Mouse (Mus musculus): ENCODE results near the gene Ppp1r3d. TPM values are rescaled to one million over a fixed set of nuclear protein-coding genes. Genes with fewer than 3 reads are reported as not detected.

The Ppp1r3d gene
- polyA plus RNA-seq, 1 experiment: 1.1 TPM

GRCm38 (mm10) chr2:178416427-178416826 lies 2.2 kb upstream of the Ppp1r3d start:
- TF ChIP-seq CTCF (IDR thresholded peaks at IDR 0.05; ENCODE audit: extremely low read depth, insufficient read length, insufficient replicate concordance, low read depth, low read length) (no peak), POLR2A (IDR thresholded peaks at IDR 0.05; ENCODE audit: low read depth, low read length) (no peak)
- 0 out of 2 replicates have a peak overlapping the region, but pooled peaks have one; percentile 23 for H3K27ac ChIP-seq (ENCODE audit: insufficient read depth, low read depth, low read length)
- H3K4me3 ChIP-seq (ENCODE audit: low read depth, low read length): no peak overlapping the region
- H3K36me3 ChIP-seq (ENCODE audit: control insufficient read depth, insufficient read depth, low read length): no peaks in the 10 kb centered on the region
- H3K4me1 ChIP-seq (ENCODE audit: control insufficient read depth, insufficient read depth, insufficient read length, low read length): peaks cover 9% of the 10 kb centered on the region
- H3K27me3 ChIP-seq (ENCODE audit: control insufficient read depth, insufficient read depth, low read length): 0 out of 2 replicates have a peak, but pooled peaks cover 7% of the 10 kb centered on the region
- 58% methylated on average over 13 of the region's 13 CpGs for WGBS

- Histone ChIP-seq H3K4me1 (ENCODE audit: control insufficient read depth, insufficient read depth, insufficient read length, low read length) (peaks cover 9% of the 10 kb centered on the region), H3K4me3 (ENCODE audit: low read depth, low read length) (peak overlapping the region; percentile 78; the same call in 1 of the 2 replicates), H3K36me3 (ENCODE audit: control insufficient read depth, insufficient read depth, low read length) (no peaks in the 10 kb centered on the region), H3K27ac (ENCODE audit: insufficient read depth, low read depth, low read length) (no peak overlapping the region), H3K27me3 (ENCODE audit: control insufficient read depth, insufficient read depth, low read length) (0 out of 2 replicates have a peak, but pooled peaks cover 7% of the 10 kb centered on the region)
- no peak for TF ChIP-seq CTCF (IDR thresholded peaks at IDR 0.05; ENCODE audit: extremely low read depth, insufficient read length, insufficient replicate concordance, low read depth, low read length)
- TF ChIP-seq POLR2A (IDR thresholded peaks at IDR 0.05; ENCODE audit: low read depth, low read length): no peak
- 39% methylated on average over 3 of the region's 3 CpGs for WGBS
Observed at GRCm38 (mm10) chr2:178415150-178415448, 827 bp upstream of the Ppp1r3d start.

DNA sequence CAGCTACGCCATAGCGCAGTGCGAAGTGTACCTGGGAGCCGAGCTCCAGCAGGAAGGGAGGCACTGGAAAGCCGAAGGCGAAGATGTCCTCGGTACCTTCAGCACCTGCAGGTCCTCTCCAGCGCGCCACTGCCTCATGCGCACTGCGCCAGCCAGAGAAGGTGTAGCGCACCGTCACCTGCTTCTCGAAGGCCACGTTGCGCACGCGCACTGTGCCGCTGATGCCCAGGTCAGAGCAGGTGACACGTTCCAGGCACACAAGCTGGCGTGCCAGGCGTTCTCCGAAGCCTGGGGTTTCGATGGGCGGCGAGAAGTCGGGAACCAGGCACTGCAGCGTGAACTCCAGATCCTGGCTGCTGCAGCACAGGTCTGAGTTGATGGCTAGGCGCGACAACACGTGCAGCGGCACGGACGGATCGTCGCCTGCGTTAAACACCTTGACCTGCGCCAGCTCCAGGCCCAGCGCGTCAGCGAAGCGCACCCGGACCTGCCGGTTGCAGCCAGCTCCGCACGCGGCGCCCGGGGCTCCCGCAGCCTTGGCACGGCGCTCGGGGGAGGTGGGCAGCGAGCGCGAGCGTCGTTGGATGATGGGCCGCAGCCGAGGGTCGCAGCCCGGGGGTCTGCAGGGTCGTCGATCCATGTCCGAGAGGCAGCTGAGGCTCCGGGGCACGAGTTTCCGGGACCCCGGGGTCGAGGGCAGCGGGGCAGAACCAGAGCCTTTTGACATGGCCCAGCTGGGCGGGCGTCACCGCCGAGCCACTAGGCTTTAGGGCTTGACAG lies 601 bp downstream of the Ppp1r3d start:
- peak overlapping the region; percentile 78 for H3K4me3 ChIP-seq (ENCODE audit: low read depth, low read length)
- H3K27ac ChIP-seq (ENCODE audit: insufficient read depth, low read depth, low read length): no peak overlapping the region
- H3K27me3 ChIP-seq (ENCODE audit: control insufficient read depth, insufficient read depth, low read length): 0 out of 2 replicates have a peak, but pooled peaks cover 7% of the 10 kb centered on the region
- TF ChIP-seq CTCF (IDR thresholded peaks at IDR 0.05; ENCODE audit: extremely low read depth, insufficient read length, insufficient replicate concordance, low read depth, low read length) (no peak), POLR2A (IDR thresholded peaks at IDR 0.05; ENCODE audit: low read depth, low read length) (no peak)
- WGBS: 16% methylated on average over 75 of the region's 75 CpGs
- no peaks in the 10 kb centered on the region for H3K36me3 ChIP-seq (ENCODE audit: control insufficient read depth, insufficient read depth, low read length)
- peaks cover 9% of the 10 kb centered on the region for H3K4me1 ChIP-seq (ENCODE audit: control insufficient read depth, insufficient read depth, insufficient read length, low read length)

GRCm38 (mm10) chr2:178413081-178413480 lies 1.2 kb downstream of the Ppp1r3d start:
- Histone ChIP-seq H3K4me3 (ENCODE audit: low read depth, low read length) (peak overlapping the region; percentile 78; the same call in 1 of the 2 replicates), H3K27ac (ENCODE audit: insufficient read depth, low read depth, low read length) (no peak overlapping the region)

GRCm38 (mm10) chr2:178412598-178412997 lies 1.7 kb downstream of the Ppp1r3d start:
- Histone ChIP-seq H3K27ac (ENCODE audit: insufficient read depth, low read depth, low read length) (no peak overlapping the region), H3K36me3 (ENCODE audit: control insufficient read depth, insufficient read depth, low read length) (no peaks in the 10 kb centered on the region), H3K4me1 (ENCODE audit: control insufficient read depth, insufficient read depth, insufficient read length, low read length) (peaks cover 9% of the 10 kb centered on the region), H3K4me3 (ENCODE audit: low read depth, low read length) (no peak overlapping the region), H3K27me3 (ENCODE audit: control insufficient read depth, insufficient read depth, low read length) (0 out of 2 replicates have a peak, but pooled peaks cover 7% of the 10 kb centered on the region)
- TF ChIP-seq CTCF (IDR thresholded peaks at IDR 0.05; ENCODE audit: extremely low read depth, insufficient read length, insufficient replicate concordance, low read depth, low read length) (no peak), POLR2A (IDR thresholded peaks at IDR 0.05; ENCODE audit: low read depth, low read length) (no peak)
- 67% methylated on average over 6 of the region's 6 CpGs for WGBS

More at GRCm38 (mm10) chr2:178413081-178413480, 1.2 kb downstream of the Ppp1r3d start:
- TF ChIP-seq CTCF (IDR thresholded peaks at IDR 0.05; ENCODE audit: extremely low read depth, insufficient read length, insufficient replicate concordance, low read depth, low read length) (no peak), POLR2A (IDR thresholded peaks at IDR 0.05; ENCODE audit: low read depth, low read length) (no peak)
- H3K36me3 ChIP-seq (ENCODE audit: control insufficient read depth, insufficient read depth, low read length): no peaks in the 10 kb centered on the region
- H3K4me1 ChIP-seq (ENCODE audit: control insufficient read depth, insufficient read depth, insufficient read length, low read length): peaks cover 9% of the 10 kb centered on the region
- WGBS: 77% methylated on average over 13 of the region's 13 CpGs
- 0 out of 2 replicates have a peak, but pooled peaks cover 7% of the 10 kb centered on the region for H3K27me3 ChIP-seq (ENCODE audit: control insufficient read depth, insufficient read depth, low read length)

DNA sequence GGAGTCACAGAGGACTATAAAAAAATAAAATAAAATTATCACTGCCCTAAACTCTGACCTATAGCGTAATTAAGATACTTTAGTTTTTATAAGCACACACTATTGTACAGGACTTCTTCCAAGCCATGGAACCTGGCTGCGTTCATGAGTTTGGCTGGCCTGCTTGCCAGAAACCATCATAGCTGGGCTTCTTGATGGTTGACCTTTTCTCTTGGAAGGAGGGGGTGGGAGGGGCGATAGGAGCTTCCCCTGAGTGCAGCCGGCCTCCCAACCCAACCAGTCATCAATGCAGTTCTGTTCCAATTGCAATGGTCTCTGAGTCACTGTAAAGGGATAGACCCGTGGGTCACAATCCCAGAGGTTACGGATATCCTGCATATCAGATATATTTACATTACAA lies 4.0 kb downstream of the Ppp1r3d start:
- Histone ChIP-seq H3K4me1 (ENCODE audit: control insufficient read depth, insufficient read depth, insufficient read length, low read length) (peaks cover 9% of the 10 kb centered on the region), H3K27me3 (ENCODE audit: control insufficient read depth, insufficient read depth, low read length) (0 out of 2 replicates have a peak, but pooled peaks cover 7% of the 10 kb centered on the region), H3K4me3 (ENCODE audit: low read depth, low read length) (no peak overlapping the region), H3K36me3 (ENCODE audit: control insufficient read depth, insufficient read depth, low read length) (no peaks in the 10 kb centered on the region), H3K27ac (ENCODE audit: insufficient read depth, low read depth, low read length) (no peak overlapping the region)
- TF ChIP-seq POLR2A (IDR thresholded peaks at IDR 0.05; ENCODE audit: low read depth, low read length): no peak
- no peak for TF ChIP-seq CTCF (IDR thresholded peaks at IDR 0.05; ENCODE audit: extremely low read depth, insufficient read length, insufficient replicate concordance, low read depth, low read length)
- WGBS: 62% methylated on average over 6 of the region's 6 CpGs

GRCm38 (mm10) chr2:178409024-178409423 lies 5.2 kb downstream of the Ppp1r3d start:
- TF ChIP-seq CTCF (IDR thresholded peaks at IDR 0.05; ENCODE audit: extremely low read depth, insufficient read length, insufficient replicate concordance, low read depth, low read length) (no peak), POLR2A (IDR thresholded peaks at IDR 0.05; ENCODE audit: low read depth, low read length) (no peak)
- H3K27me3 ChIP-seq (ENCODE audit: control insufficient read depth, insufficient read depth, low read length): 0 out of 2 replicates have a peak, but pooled peaks cover 6% of the 10 kb centered on the region
- H3K27ac ChIP-seq (ENCODE audit: insufficient read depth, low read depth, low read length): no peak overlapping the region
- 17% methylated on average over 1 of the region's 1 CpGs for WGBS
- peaks cover 8% of the 10 kb centered on the region for H3K4me1 ChIP-seq (ENCODE audit: control insufficient read depth, insufficient read depth, insufficient read length, low read length)
- H3K36me3 ChIP-seq (ENCODE audit: control insufficient read depth, insufficient read depth, low read length): no peaks in the 10 kb centered on the region
- H3K4me3 ChIP-seq (ENCODE audit: low read depth, low read length): no peak overlapping the region
